Mouse (Mus musculus) limb, embryonic 11.5 days (tissue): ENCODE measurements around the gene Psmb6. TPM values are rescaled to one million over a fixed set of nuclear protein-coding genes. Genes with fewer than 3 reads are reported as not detected.

Experiments used
- polyA plus RNA-seq: library from polyadenylated mRNA; unstranded; fragments of >200 nt; fragmentation: Nextera tagmentation; extraction: Ambion mirVana; gene quantifications from 2 replicates; pipeline ENCODE4 v1.2.1, GENCODE M21; 2014

Psmb6 gene
- polyA plus RNA-seq, 1 experiment from 2014 or later: 999 TPM

Other genes starting within 250 kb of the Psmb6 start
- gene Alox12e, start 202.7 kb upstream of the Psmb6 start, polyA plus RNA-seq: not detected in 2 replicates
- gene Alox15, start 173.3 kb upstream of the Psmb6 start, polyA plus RNA-seq: 0.20 TPM in 1 of 2 replicates, not detected in the other
- 45.2 and 50.8 TPM in 2 replicates for gene Pelp1, start 115.3 kb upstream of the Psmb6 start, polyA plus RNA-seq
- gene Arrb2, start 92.7 kb upstream of the Psmb6 start, polyA plus RNA-seq: 21.9 and 30.3 TPM in 2 replicates
- 46.5 and 50.1 TPM in 2 replicates for gene Med11, start 73.4 kb upstream of the Psmb6 start, polyA plus RNA-seq
- 0.15 and 0.41 TPM in 2 replicates for gene Zmynd15, start 65.9 kb upstream of the Psmb6 start, polyA plus RNA-seq
- 1.0 and 1.4 TPM in 2 replicates for gene Cxcl16, start 65.4 kb upstream of the Psmb6 start, polyA plus RNA-seq
- 0.49 and 0.64 TPM in 2 replicates for gene Tm4sf5, start 20.1 kb upstream of the Psmb6 start, polyA plus RNA-seq
- 0.55 TPM in 1 of 2 replicates, not detected in the other for gene Vmo1, start 10.8 kb upstream of the Psmb6 start, polyA plus RNA-seq
- 0.39 and 0.50 TPM in 2 replicates for gene Gltpd2, start 6.2 kb upstream of the Psmb6 start, polyA plus RNA-seq
- gene Gm40193, start 7.6 kb downstream of the Psmb6 start, polyA plus RNA-seq: not detected in 2 replicates
- 2.4 and 3.9 TPM in 2 replicates for gene Pld2, start 14.7 kb downstream of the Psmb6 start, polyA plus RNA-seq
- 21.2 and 22.7 TPM in 2 replicates for gene Mink1, start 37.5 kb downstream of the Psmb6 start, polyA plus RNA-seq
- not detected in 2 replicates for gene 4930544D05Rik, start 90.5 kb downstream of the Psmb6 start, polyA plus RNA-seq
- gene Chrne, start 93.8 kb downstream of the Psmb6 start, polyA plus RNA-seq: not detected in 2 replicates
- 1.2 and 1.3 TPM in 2 replicates for gene Gp1ba, start 113.8 kb downstream of the Psmb6 start, polyA plus RNA-seq
- gene Rnf167, start 121.9 kb downstream of the Psmb6 start, polyA plus RNA-seq: 89.5 and 99.1 TPM in 2 replicates
- 141 and 148 TPM in 2 replicates for gene Slc25a11, start 122.1 kb downstream of the Psmb6 start, polyA plus RNA-seq
- 2,040 and 2,092 TPM in 2 replicates for gene Pfn1, start 129.3 kb downstream of the Psmb6 start, polyA plus RNA-seq
- gene Eno3, start 131.8 kb downstream of the Psmb6 start, polyA plus RNA-seq: 49.4 and 53.3 TPM in 2 replicates
- gene Spag7, start 144.0 kb downstream of the Psmb6 start, polyA plus RNA-seq: 156 and 173 TPM in 2 replicates
- 8.2 and 11.8 TPM in 2 replicates for gene Camta2, start 162.7 kb downstream of the Psmb6 start, polyA plus RNA-seq
- gene Inca1, start 174.8 kb downstream of the Psmb6 start, polyA plus RNA-seq: 0.71 and 0.96 TPM in 2 replicates
- 7.2 and 10.2 TPM in 2 replicates for gene Kif1c, start 175.2 kb downstream of the Psmb6 start, polyA plus RNA-seq
- 5.8 and 6.3 TPM in 2 replicates for gene Zfp3, start 238.8 kb downstream of the Psmb6 start, polyA plus RNA-seq